Mouse (Mus musculus): Measurements from ENCODE around the gene Mia2. TPM values are rescaled to one million over a fixed set of nuclear protein-coding genes. Genes with fewer than 3 reads are reported as not detected.

The Mia2 gene
- total and polyA plus RNA-seq, 2 experiments from 2014 or later: 21.6 to 34.2 TPM

DNA sequence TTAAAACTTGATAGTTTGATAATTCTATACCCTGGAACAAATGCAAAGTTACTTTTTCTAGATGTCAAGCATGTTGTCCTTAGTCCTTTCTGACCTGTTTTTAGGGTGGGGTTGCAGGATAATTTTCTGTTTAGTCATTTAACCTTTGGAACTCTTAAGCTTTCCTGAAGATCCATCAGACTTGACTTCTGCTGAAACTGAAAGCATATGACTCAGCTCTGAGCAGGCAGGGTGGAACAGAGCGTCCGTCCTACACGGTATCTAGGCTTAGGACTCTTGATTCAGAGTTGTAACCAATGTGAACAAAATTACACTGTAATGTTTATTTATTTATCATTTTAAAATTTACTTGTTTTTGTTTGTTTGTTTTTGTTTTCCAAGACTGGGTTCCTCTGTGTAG lies 17.7 kb upstream of the Mia2 start:
- whole genome bisulfite sequencing: 97% methylated on average over 3 of the region's 3 CpGs
- H3K27me3 ChIP-seq (ENCODE audit: insufficient read depth, low read length): no peaks in the 10 kb centered on the region
- H3K4me1 ChIP-seq (ENCODE audit: insufficient read depth, low read length): no peaks in the 10 kb centered on the region
- 0 out of 2 replicates have a peak, but pooled peaks cover 3% of the 10 kb centered on the region for H3K36me3 ChIP-seq (ENCODE audit: insufficient read depth, low read length)
- H3K9me3 ChIP-seq (ENCODE audit: low read length): no peaks in the 10 kb centered on the region
- DNase-seq (ENCODE audit: low spot score): no peak
- ATAC-seq (ENCODE audit: low FRiP score): no peak
- H3K27ac ChIP-seq (ENCODE audit: low read depth, low read length): no peak overlapping the region
- H3K4me2 ChIP-seq (ENCODE audit: low read depth, low read length, poor library complexity, severe bottlenecking): no peak overlapping the region
- no peak overlapping the region for H3K4me3 ChIP-seq (ENCODE audit: low read depth, low read length)
- TF ChIP-seq CTCF (IDR thresholded peaks at IDR 0.05): no peak
- no peak overlapping the region for H3K9ac ChIP-seq (replicated peaks; ENCODE audit: low read length, poor library complexity, severe bottlenecking)

DNA sequence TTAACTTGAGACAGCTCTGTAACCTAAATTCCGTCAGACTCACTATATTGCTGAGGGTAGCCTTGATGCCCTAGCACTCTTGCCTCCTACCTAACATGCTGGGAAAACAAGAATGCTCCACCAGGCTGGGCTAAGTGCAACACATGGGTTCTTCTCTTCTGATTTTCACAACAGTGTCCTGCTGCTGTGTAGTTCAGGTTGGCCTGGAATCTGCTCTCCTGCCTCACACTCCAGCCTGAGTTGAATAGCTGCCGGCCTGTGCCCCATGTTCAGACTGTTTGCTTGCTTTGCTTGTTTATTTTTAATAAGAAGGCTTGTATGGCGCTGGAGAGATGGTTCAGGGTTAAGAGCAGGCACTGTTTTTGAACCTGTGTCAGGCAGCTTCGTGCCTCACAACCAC lies 15.1 kb upstream of the Mia2 start:
- no peak overlapping the region for H3K4me3 ChIP-seq (ENCODE audit: low read depth, low read length)
- no peaks in the 10 kb centered on the region for H3K27me3 ChIP-seq (ENCODE audit: insufficient read depth, low read length)
- no peak for TF ChIP-seq CTCF (IDR thresholded peaks at IDR 0.05)
- no peak overlapping the region for H3K27ac ChIP-seq (ENCODE audit: low read depth, low read length)
- ATAC-seq (ENCODE audit: low FRiP score): no peak
- no peak overlapping the region for H3K9ac ChIP-seq (replicated peaks; ENCODE audit: low read length, poor library complexity, severe bottlenecking)
- H3K4me1 ChIP-seq (ENCODE audit: insufficient read depth, low read length): no peaks in the 10 kb centered on the region
- no peaks in the 10 kb centered on the region for H3K9me3 ChIP-seq (ENCODE audit: low read length)
- H3K36me3 ChIP-seq (ENCODE audit: insufficient read depth, low read length): no peaks in the 10 kb centered on the region
- WGBS: 88% methylated on average over 4 of the region's 4 CpGs
- H3K4me2 ChIP-seq (ENCODE audit: low read depth, low read length, poor library complexity, severe bottlenecking): no peak overlapping the region
- no peak for DNase-seq (ENCODE audit: low spot score)

DNA sequence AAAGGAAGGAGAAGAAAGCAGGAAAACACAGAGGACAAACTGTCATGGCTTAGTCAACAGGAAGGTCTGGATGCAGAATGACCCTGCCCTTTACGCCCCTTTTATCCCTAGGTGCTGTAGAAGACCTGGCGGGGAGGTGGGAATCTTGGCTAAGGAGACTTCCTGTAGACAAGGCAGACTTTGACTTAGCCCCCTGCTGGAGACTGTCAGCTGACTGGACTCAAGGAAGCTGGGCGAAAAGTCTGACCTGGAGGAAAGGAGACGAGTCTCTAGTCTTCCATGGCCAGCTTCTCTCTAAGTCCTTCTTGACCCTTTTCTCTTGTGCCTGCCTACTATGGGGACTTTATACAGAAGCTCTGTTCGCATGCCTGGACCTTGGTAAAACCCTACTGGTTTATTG lies 11.2 kb upstream of the Mia2 start:
- Histone ChIP-seq H3K36me3 (ENCODE audit: insufficient read depth, low read length) (no peaks in the 10 kb centered on the region), H3K4me2 (ENCODE audit: low read depth, low read length, poor library complexity, severe bottlenecking) (no peak overlapping the region), H3K27ac (ENCODE audit: low read depth, low read length) (no peak overlapping the region), H3K4me1 (ENCODE audit: insufficient read depth, low read length) (no peaks in the 10 kb centered on the region), H3K4me3 (ENCODE audit: low read depth, low read length) (no peak overlapping the region), H3K27me3 (ENCODE audit: insufficient read depth, low read length) (no peaks in the 10 kb centered on the region), H3K9me3 (ENCODE audit: low read length) (no peaks in the 10 kb centered on the region), H3K9ac (replicated peaks; ENCODE audit: low read length, poor library complexity, severe bottlenecking) (no peak overlapping the region)
- TF ChIP-seq CTCF (IDR thresholded peaks at IDR 0.05): no peak
- 72% methylated on average over 5 of the region's 5 CpGs for WGBS
- DNase-seq (ENCODE audit: low spot score) (no peak), ATAC-seq (ENCODE audit: low FRiP score) (no peak)

DNA sequence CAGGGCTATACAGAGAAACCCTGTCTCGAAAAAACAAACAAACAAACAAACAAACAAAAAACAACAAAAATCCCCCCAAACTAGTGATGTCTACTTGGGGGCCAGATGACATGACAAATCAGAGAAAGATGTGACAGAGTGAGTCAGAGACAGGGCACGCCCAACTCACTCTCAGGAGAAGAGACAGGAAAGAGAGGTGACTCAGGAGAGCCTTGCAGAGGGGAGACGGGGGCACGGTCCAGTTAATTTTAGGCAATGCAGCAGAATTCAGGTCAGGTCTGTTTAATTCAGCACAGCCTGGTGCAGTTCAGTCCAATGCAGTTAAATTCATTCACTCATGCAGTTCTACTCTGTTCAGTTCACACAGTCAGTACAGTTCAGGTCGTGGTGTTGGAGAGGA lies 9.4 kb upstream of the Mia2 start:
- DNase-seq (ENCODE audit: low spot score) (no peak), ATAC-seq (ENCODE audit: low FRiP score) (no peak)
- no peaks in the 10 kb centered on the region for H3K9me3 ChIP-seq (ENCODE audit: low read length)
- H3K27ac ChIP-seq (ENCODE audit: low read depth, low read length): no peak overlapping the region
- no peak overlapping the region for H3K4me3 ChIP-seq (ENCODE audit: low read depth, low read length)
- H3K36me3 ChIP-seq (ENCODE audit: insufficient read depth, low read length): no peaks in the 10 kb centered on the region
- no peak overlapping the region for H3K4me2 ChIP-seq (ENCODE audit: low read depth, low read length, poor library complexity, severe bottlenecking)
- no peak overlapping the region for H3K9ac ChIP-seq (replicated peaks; ENCODE audit: low read length, poor library complexity, severe bottlenecking)
- H3K27me3 ChIP-seq (ENCODE audit: insufficient read depth, low read length): no peaks in the 10 kb centered on the region
- TF ChIP-seq CTCF (IDR thresholded peaks at IDR 0.05): no peak
- WGBS: 90% methylated on average over 5 of the region's 5 CpGs
- no peaks in the 10 kb centered on the region for H3K4me1 ChIP-seq (ENCODE audit: insufficient read depth, low read length)

DNA sequence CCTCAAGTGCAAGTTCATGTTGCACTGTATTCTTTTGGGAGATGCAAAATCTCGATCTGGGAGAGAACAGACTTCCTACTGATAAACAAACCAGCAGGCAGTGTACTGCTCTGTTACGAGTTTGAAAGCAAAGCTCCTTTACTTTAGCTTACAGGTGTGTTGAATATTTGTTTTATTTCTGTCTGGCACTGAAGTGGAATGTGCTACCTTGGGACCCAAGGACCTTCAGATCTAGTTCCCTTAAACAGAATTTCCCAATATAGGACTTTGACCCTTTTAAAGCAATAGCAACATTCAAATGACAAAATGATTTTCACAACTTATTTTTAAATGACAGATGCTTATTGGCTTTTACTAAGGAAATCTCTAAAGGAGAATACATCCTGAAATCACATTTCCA lies 2.1 kb upstream of the Mia2 start:
- no peak for TF ChIP-seq CTCF (IDR thresholded peaks at IDR 0.05)
- no peak for DNase-seq (ENCODE audit: low spot score)
- no peaks in the 10 kb centered on the region for H3K36me3 ChIP-seq (ENCODE audit: insufficient read depth, low read length)

DNA sequence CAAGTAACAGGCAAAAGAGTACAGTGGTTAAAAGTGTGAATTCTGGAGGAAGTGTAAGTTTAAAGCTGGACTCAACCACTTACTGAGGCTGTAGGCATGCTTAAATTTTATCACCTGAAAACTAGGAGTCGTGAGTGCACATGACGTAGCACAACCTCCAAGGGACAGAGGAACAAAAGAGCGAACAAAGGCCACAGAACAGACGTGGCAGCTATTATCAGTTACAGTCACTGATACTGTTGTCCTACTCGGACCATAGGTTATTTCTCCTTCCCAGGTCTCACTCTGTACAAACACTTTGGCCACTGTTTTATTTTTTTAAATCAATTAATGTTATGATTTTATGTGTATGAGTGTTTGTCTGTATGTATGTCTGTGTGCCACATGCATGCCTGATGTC lies 9.2 kb downstream of the Mia2 start:
- H3K4me1 ChIP-seq (ENCODE audit: insufficient read depth, low read length): no peaks in the 10 kb centered on the region
- no peaks in the 10 kb centered on the region for H3K27me3 ChIP-seq (ENCODE audit: insufficient read depth, low read length)
- TF ChIP-seq CTCF (IDR thresholded peaks at IDR 0.05): no peak
- DNase-seq (ENCODE audit: low spot score): no peak
- H3K36me3 ChIP-seq (ENCODE audit: insufficient read depth, low read length): no peaks in the 10 kb centered on the region
- H3K9ac ChIP-seq (replicated peaks; ENCODE audit: low read length, poor library complexity, severe bottlenecking): no peak overlapping the region
- no peak for ATAC-seq (ENCODE audit: low FRiP score)
- H3K4me3 ChIP-seq (ENCODE audit: low read depth, low read length): no peak overlapping the region
- no peaks in the 10 kb centered on the region for H3K9me3 ChIP-seq (ENCODE audit: low read length)
- no peak overlapping the region for H3K4me2 ChIP-seq (ENCODE audit: low read depth, low read length, poor library complexity, severe bottlenecking)
- whole genome bisulfite sequencing: 77% methylated on average over 5 of the region's 5 CpGs
- H3K27ac ChIP-seq (ENCODE audit: low read depth, low read length): no peak overlapping the region

More for the DNA sequence above, 2.1 kb upstream of the Mia2 start:
- Histone ChIP-seq H3K9ac (replicated peaks; ENCODE audit: low read length, poor library complexity, severe bottlenecking) (no peak overlapping the region), H3K4me2 (ENCODE audit: low read depth, low read length, poor library complexity, severe bottlenecking) (no peak overlapping the region), H3K27me3 (ENCODE audit: insufficient read depth, low read length) (no peaks in the 10 kb centered on the region), H3K4me1 (ENCODE audit: insufficient read depth, low read length) (no peaks in the 10 kb centered on the region), H3K9me3 (ENCODE audit: low read length) (no peaks in the 10 kb centered on the region), H3K27ac (ENCODE audit: low read depth, low read length) (no peak overlapping the region), H3K4me3 (ENCODE audit: low read depth, low read length) (no peak overlapping the region)
- ATAC-seq (ENCODE audit: low FRiP score): no peak
- WGBS: 66% methylated on average over 2 of the region's 2 CpGs

All from midbrain, postnatal 0 days (tissue).